Mouse (Mus musculus) stomach, embryonic 16.5 days (tissue): ENCODE measurements at regions not wholly inside any gene's neighbourhood (a gene's known extent, or its start where the extent isn't known, plus 50 kb on each side); places are given as distances from the start of the nearest gene placed in this dataset.

Experiments
- ATAC-seq: fragments of 200-750 bp; cut with Nextera tagmentation; 2 replicates; pipeline ENCODE4 v1.8.0; 2017; ENCODE audit warnings: moderate number of reproducible peaks, moderate TSS enrichment; ENCODE audit not compliant: insufficient read depth, low FRiP score
- H3K27ac ChIP-seq: fragments of 300-500 bp; sonication (generic); 2 replicates; pipeline ENCODE4 v1.5.1; 2014; ENCODE audit warnings: low read length
- H3K27me3 ChIP-seq: fragments of 300-500 bp; sonication (generic); 2 replicates; pipeline ENCODE4 v1.6.1; 2014; ENCODE audit warnings: low read length, control low read depth, mixed read lengths; ENCODE audit not compliant: control insufficient read depth, insufficient read depth
- H3K36me3 ChIP-seq: fragments of 300-500 bp; sonication (generic); 2 replicates; pipeline ENCODE4 v1.6.1; 2014; ENCODE audit warnings: low read length; ENCODE audit not compliant: control insufficient read depth, insufficient read depth
- H3K4me1 ChIP-seq: fragments of 300-500 bp; sonication (generic); 2 replicates; pipeline ENCODE4 v1.6.1; 2014; ENCODE audit warnings: low read length, control low read depth, mixed read lengths; ENCODE audit not compliant: control insufficient read depth, insufficient read depth
- H3K4me2 ChIP-seq: fragments of 300-500 bp; sonication (generic); 2 replicates; pipeline ENCODE4 v1.6.1; 2014; ENCODE audit warnings: low read depth, low read length, mixed read lengths
- H3K4me3 ChIP-seq: fragments of 300-500 bp; sonication (generic); replicated peaks from 2 replicates; pipeline ENCODE4 v1.5.1; 2014; ENCODE audit warnings: mild to moderate bottlenecking, low read length
- H3K9ac ChIP-seq: fragments of 300-500 bp; sonication (generic); 2 replicates; pipeline ENCODE4 v1.6.1; 2014; ENCODE audit warnings: low read length
- H3K9me3 ChIP-seq: fragments of 300-500 bp; sonication (generic); replicated peaks from 2 replicates; pipeline ENCODE4 v1.6.1; 2016; ENCODE audit warnings: low read length, control low read depth; ENCODE audit not compliant: control insufficient read depth
- WGBS: fragments of 180-500 bp; shearing (Covaris S2); extraction: QIAGEN DNeasy Blood & Tissue Kit; methylation state at CpG from one replicate; pipeline ENCODE4 v1.1.7; 2014; 5-methylcytosine and 5-hydroxymethylcytosine counted together

- H3K9me3 ChIP-seq, result no peaks in the 10 kb centered on the region
- no peak overlapping the region for H3K27ac ChIP-seq
- no peak overlapping the region for H3K9ac ChIP-seq
- H3K36me3 ChIP-seq, result no peaks in the 10 kb centered on the region
- no peaks in the 10 kb centered on the region for H3K27me3 ChIP-seq
- H3K4me1 ChIP-seq, result 0 out of 2 replicates have a peak, but pooled peaks cover 4% of the 10 kb centered on the region
- ATAC-seq, result no peak
- no peak overlapping the region for H3K4me2 ChIP-seq
- H3K4me3 ChIP-seq, result no peak overlapping the region
- WGBS, result 80% methylated on average over 2 of the region's 2 CpGs
These were observed 208.6 kb upstream of the Camk1g start for GRCm38 (mm10) chr1:193578661-193579175.

GRCm38 (mm10) chr1:193577821-193578220, 207.7 kb upstream of the Camk1g start:
- Histone ChIP-seq H3K4me2 (no peak overlapping the region), H3K27ac (no peak overlapping the region), H3K9me3 (no peaks in the 10 kb centered on the region), H3K4me3 (no peak overlapping the region), H3K27me3 (no peaks in the 10 kb centered on the region), H3K36me3 (no peaks in the 10 kb centered on the region), H3K4me1 (0 out of 2 replicates have a peak, but pooled peaks cover 4% of the 10 kb centered on the region), H3K9ac (no peak overlapping the region)
- 56% methylated on average over 2 of the region's 2 CpGs for WGBS
- ATAC-seq, result no peak; the same call in 1 of the 2 replicates

- H3K4me3 ChIP-seq, result no peak overlapping the region
- 0 out of 2 replicates have a peak, but pooled peaks cover 4% of the 10 kb centered on the region for H3K4me1 ChIP-seq
- H3K4me2 ChIP-seq, result no peak overlapping the region
- peak; percentile 78 for ATAC-seq
- H3K36me3 ChIP-seq, result no peaks in the 10 kb centered on the region
- H3K9ac ChIP-seq, result no peak overlapping the region
- H3K27ac ChIP-seq, result no peak overlapping the region
- WGBS, result 8% methylated on average over 12 of the region's 12 CpGs
- no peaks in the 10 kb centered on the region for H3K9me3 ChIP-seq
- H3K27me3 ChIP-seq, result no peaks in the 10 kb centered on the region
These were observed 206.1 kb upstream of the Camk1g start for GRCm38 (mm10) chr1:193575986-193576713.

- 69% methylated on average over 2 of the region's 2 CpGs for WGBS
- H3K4me2 ChIP-seq, result no peak overlapping the region
- H3K27ac ChIP-seq, result no peak overlapping the region
- no peaks in the 10 kb centered on the region for H3K27me3 ChIP-seq
- H3K4me1 ChIP-seq, result peaks cover 11% of the 10 kb centered on the region; the same call in 1 of the 2 replicates
- no peak for ATAC-seq
- H3K9ac ChIP-seq, result no peak overlapping the region
- H3K4me3 ChIP-seq, result no peak overlapping the region
- H3K9me3 ChIP-seq, result no peaks in the 10 kb centered on the region
- no peaks in the 10 kb centered on the region for H3K36me3 ChIP-seq
These were observed 202.7 kb upstream of the Camk1g start for GRCm38 (mm10) chr1:193572827-193573226.

GRCm38 (mm10) chr1:193572411-193572810, 202.3 kb upstream of the Camk1g start:
- no peak overlapping the region for H3K4me2 ChIP-seq
- H3K27me3 ChIP-seq, result no peaks in the 10 kb centered on the region
- H3K9ac ChIP-seq, result no peak overlapping the region
- WGBS, result 82% methylated on average over 3 of the region's 3 CpGs
- no peak overlapping the region; the same call in 1 of the 2 replicates for H3K27ac ChIP-seq
- H3K4me1 ChIP-seq, result peaks cover 11% of the 10 kb centered on the region; the same call in 1 of the 2 replicates
- ATAC-seq, result no peak
- H3K4me3 ChIP-seq, result no peak overlapping the region
- H3K9me3 ChIP-seq, result no peaks in the 10 kb centered on the region
- no peaks in the 10 kb centered on the region for H3K36me3 ChIP-seq

GRCm38 (mm10) chr1:193571088-193571487, 201.0 kb upstream of the Camk1g start:
- H3K4me2 ChIP-seq, result no peak overlapping the region
- ATAC-seq, result no peak
- no peak overlapping the region for H3K4me3 ChIP-seq
- no peak overlapping the region for H3K9ac ChIP-seq
- H3K27me3 ChIP-seq, result no peaks in the 10 kb centered on the region
- no peak overlapping the region for H3K27ac ChIP-seq
- peaks cover 11% of the 10 kb centered on the region; the same call in 1 of the 2 replicates for H3K4me1 ChIP-seq
- H3K36me3 ChIP-seq, result no peaks in the 10 kb centered on the region
- no peaks in the 10 kb centered on the region for H3K9me3 ChIP-seq

- Histone ChIP-seq H3K4me2 (no peak overlapping the region), H3K27ac (peak overlapping the region; percentile 85), H3K4me3 (no peak overlapping the region), H3K27me3 (no peaks in the 10 kb centered on the region), H3K9ac (no peak overlapping the region), H3K4me1 (peaks cover 11% of the 10 kb centered on the region; the same call in 1 of the 2 replicates), H3K36me3 (no peaks in the 10 kb centered on the region), H3K9me3 (no peaks in the 10 kb centered on the region)
- no peak for ATAC-seq
- 39% methylated on average over 4 of the region's 4 CpGs for WGBS
These were observed 198.6 kb upstream of the Camk1g start for GRCm38 (mm10) chr1:193568586-193569174.

GRCm38 (mm10) chr1:193567217-193567616, 197.1 kb upstream of the Camk1g start:
- Histone ChIP-seq H3K4me2 (no peak overlapping the region), H3K27ac (peak overlapping the region; percentile 85), H3K9me3 (no peaks in the 10 kb centered on the region), H3K36me3 (no peaks in the 10 kb centered on the region), H3K9ac (no peak overlapping the region), H3K4me3 (no peak overlapping the region), H3K27me3 (no peaks in the 10 kb centered on the region), H3K4me1 (peaks cover 11% of the 10 kb centered on the region; the same call in 1 of the 2 replicates)
- 63% methylated on average over 1 of the region's 1 CpGs for WGBS
- ATAC-seq, result no peak

- Histone ChIP-seq H3K9ac (no peak overlapping the region), H3K4me2 (no peak overlapping the region), H3K27me3 (no peaks in the 10 kb centered on the region), H3K36me3 (no peaks in the 10 kb centered on the region), H3K9me3 (no peaks in the 10 kb centered on the region), H3K4me1 (peaks cover 9% of the 10 kb centered on the region; the same call in 1 of the 2 replicates), H3K4me3 (no peak overlapping the region), H3K27ac (peak overlapping the region; percentile 81; the same call in 1 of the 2 replicates)
- ATAC-seq, result no peak
- WGBS, result 37% methylated on average over 3 of the region's 3 CpGs
These were observed 194.1 kb upstream of the Camk1g start for GRCm38 (mm10) chr1:193564225-193564624.
